Mouse (Mus musculus) layer of hippocampus, adult 2 months (tissue): ENCODE measurements at regions not wholly inside any gene's neighbourhood (a gene's known extent, or its start where the extent isn't known, plus 50 kb on each side); places are given as distances from the start of the nearest gene placed in this dataset.

Source experiments
- DNase-seq, 2 experiments: peaks; one replicate each; pipeline ENCODE4 v3.0.0; 2022; ENCODE audit warnings: low spot score in 2 of 2
- H3K27ac ChIP-seq: fragments of 200-600 bp; 2 replicates; pipeline ENCODE4 v1.8.1; 2022
- H3K4me3 ChIP-seq: fragments of 200-600 bp; 2 replicates; pipeline ENCODE4 v1.8.1; 2022; ENCODE audit warnings: mild to moderate bottlenecking
- CTCF ChIP-seq: fragments of 200-600 bp; conservative IDR thresholded peaks from 2 replicates; pipeline ENCODE4 v1.8.1; 2022; ENCODE audit warnings: antibody characterized with exemption, mild to moderate bottlenecking, moderate library complexity

- H3K4me3 ChIP-seq: no peak overlapping the region
- H3K27ac ChIP-seq: no peak overlapping the region
- no peak for DNase-seq
- TF ChIP-seq CTCF: no peak
These were observed 325.3 kb upstream of the Trpc7 start for GRCm38 (mm10) chr13:57221092-57221491.

GRCm38 (mm10) chr13:57216161-57216560, 320.4 kb upstream of the Trpc7 start:
- H3K27ac ChIP-seq: no peak overlapping the region
- no peak for TF ChIP-seq CTCF
- H3K4me3 ChIP-seq: no peak overlapping the region
- no peak for DNase-seq

- no peak for DNase-seq
- TF ChIP-seq CTCF: no peak
- H3K4me3 ChIP-seq: no peak overlapping the region
- H3K27ac ChIP-seq: no peak overlapping the region
These were observed 316.5 kb upstream of the Trpc7 start for GRCm38 (mm10) chr13:57212251-57212650.

GRCm38 (mm10) chr13:57191195-57191594, 295.4 kb upstream of the Trpc7 start:
- Histone ChIP-seq H3K27ac (peak overlapping the region; percentile 43; the same call in 1 of the 2 replicates), H3K4me3 (no peak overlapping the region)
- no peak for TF ChIP-seq CTCF
- DNase-seq: peak in 1 of 2 experiments; percentile 33

- no peak overlapping the region for H3K27ac ChIP-seq
- no peak overlapping the region for H3K4me3 ChIP-seq
- DNase-seq: no peak
- no peak for TF ChIP-seq CTCF
These were observed 293.5 kb upstream of the Trpc7 start for GRCm38 (mm10) chr13:57189246-57189645.

GRCm38 (mm10) chr13:57186168-57186567, 290.4 kb upstream of the Trpc7 start:
- Histone ChIP-seq H3K27ac (no peak overlapping the region), H3K4me3 (no peak overlapping the region)
- TF ChIP-seq CTCF: no peak
- no peak for DNase-seq

GRCm38 (mm10) chr13:57170180-57170579, 274.4 kb upstream of the Trpc7 start:
- TF ChIP-seq CTCF: no peak
- no peak overlapping the region for H3K4me3 ChIP-seq
- DNase-seq: no peak
- no peak overlapping the region for H3K27ac ChIP-seq

GRCm38 (mm10) chr13:57169621-57170020, 273.8 kb upstream of the Trpc7 start:
- DNase-seq: peak; percentile 34 to 36

GRCm38 (mm10) chr13:57165367-57165766, 269.6 kb upstream of the Trpc7 start:
- no peak overlapping the region for H3K4me3 ChIP-seq

More at GRCm38 (mm10) chr13:57169621-57170020, 273.8 kb upstream of the Trpc7 start:
- H3K4me3 ChIP-seq: no peak overlapping the region
- no peak for TF ChIP-seq CTCF
- H3K27ac ChIP-seq: no peak overlapping the region

GRCm38 (mm10) chr13:57152787-57153186, 257.0 kb upstream of the Trpc7 start:
- Histone ChIP-seq H3K27ac (no peak overlapping the region), H3K4me3 (no peak overlapping the region)
- DNase-seq: no peak
- no peak for TF ChIP-seq CTCF

More at GRCm38 (mm10) chr13:57165367-57165766, 269.6 kb upstream of the Trpc7 start:
- DNase-seq: no peak
- no peak for TF ChIP-seq CTCF
- no peak overlapping the region for H3K27ac ChIP-seq

GRCm38 (mm10) chr13:57147623-57148022, 251.8 kb upstream of the Trpc7 start:
- Histone ChIP-seq H3K27ac (no peak overlapping the region), H3K4me3 (no peak overlapping the region)
- no peak for DNase-seq
- TF ChIP-seq CTCF: no peak

GRCm38 (mm10) chr13:57146708-57147107, 250.9 kb upstream of the Trpc7 start:
- no peak overlapping the region for H3K27ac ChIP-seq
- no peak overlapping the region for H3K4me3 ChIP-seq
- no peak for TF ChIP-seq CTCF
- DNase-seq: no peak

GRCm38 (mm10) chr13:57145782-57146181, 250.0 kb upstream of the Trpc7 start:
- no peak overlapping the region for H3K27ac ChIP-seq
- TF ChIP-seq CTCF: no peak
- DNase-seq: no peak
- H3K4me3 ChIP-seq: no peak overlapping the region

GRCm38 (mm10) chr13:57142851-57143250, 247.1 kb upstream of the Trpc7 start:
- Histone ChIP-seq H3K4me3 (no peak overlapping the region), H3K27ac (no peak overlapping the region)
- no peak for DNase-seq
- TF ChIP-seq CTCF: no peak

- no peak overlapping the region for H3K27ac ChIP-seq
- TF ChIP-seq CTCF: no peak
- DNase-seq: no peak
- H3K4me3 ChIP-seq: no peak overlapping the region
These were observed 246.6 kb upstream of the Trpc7 start for GRCm38 (mm10) chr13:57142441-57142840.
